Mouse (Mus musculus) heart, adult 11 months (tissue): ENCODE results near the gene Olfr98.
"Not testable (repeated sequence)": the region's sequence is repeated elsewhere in the genome, so short reads cannot be mapped to it uniquely, and the experiment has no call there.

ENCODE experiments used
- DNase-seq: peaks from one replicate; pipeline ENCODE4 v3.0.0; 2022

The Olfr98 gene

DNA sequence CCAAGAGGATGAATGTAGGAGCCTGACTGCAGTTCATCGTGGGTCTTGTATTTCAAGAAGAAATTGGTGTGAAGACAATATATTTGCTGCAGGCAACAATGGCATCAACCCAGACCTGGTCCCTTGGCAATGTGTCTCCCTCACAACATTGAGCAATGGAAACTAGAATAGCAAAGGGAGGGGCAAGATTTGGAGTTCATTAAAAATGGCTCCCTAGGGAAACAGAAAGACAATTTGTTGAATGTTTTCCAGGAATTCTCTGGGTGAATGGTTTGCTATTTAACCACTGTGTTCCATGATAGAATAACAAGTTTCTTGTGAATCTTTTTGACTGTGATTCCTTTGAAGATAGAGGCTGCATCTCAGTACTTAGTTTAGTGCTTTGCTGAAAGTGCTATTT is at the start of gene Olfr98:
Gene Olfr98, minus strand, starts transcription at position 124 of the 400 bp plus-strand sequence.
- no peak for DNase-seq

DNA sequence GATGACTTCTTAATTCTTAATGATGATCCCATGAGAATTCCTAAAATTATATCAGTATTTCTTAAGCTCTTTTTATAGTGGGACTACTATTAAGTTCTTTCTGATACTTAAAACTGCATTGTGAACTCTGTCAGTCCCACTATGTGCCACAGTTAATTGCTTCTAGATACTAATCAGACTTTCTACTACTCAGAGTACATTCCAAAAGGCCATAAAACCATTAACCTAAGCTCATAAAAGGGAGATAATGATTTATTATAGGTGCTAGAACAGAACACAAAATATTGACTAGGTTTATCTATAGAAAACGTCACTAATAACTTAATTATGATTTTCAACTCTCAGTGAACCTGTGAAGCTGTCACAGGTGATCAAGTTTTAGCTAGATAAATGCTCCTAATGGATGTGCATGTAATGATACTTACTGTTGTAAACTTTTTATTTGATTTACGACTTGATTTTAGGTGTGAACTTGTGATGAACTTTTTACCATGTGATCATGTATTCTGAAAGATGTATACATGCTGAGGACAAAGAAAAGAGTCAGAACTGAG is 46.7 kb upstream of the Olfr98 start:
- DNase-seq, result no peak

DNA sequence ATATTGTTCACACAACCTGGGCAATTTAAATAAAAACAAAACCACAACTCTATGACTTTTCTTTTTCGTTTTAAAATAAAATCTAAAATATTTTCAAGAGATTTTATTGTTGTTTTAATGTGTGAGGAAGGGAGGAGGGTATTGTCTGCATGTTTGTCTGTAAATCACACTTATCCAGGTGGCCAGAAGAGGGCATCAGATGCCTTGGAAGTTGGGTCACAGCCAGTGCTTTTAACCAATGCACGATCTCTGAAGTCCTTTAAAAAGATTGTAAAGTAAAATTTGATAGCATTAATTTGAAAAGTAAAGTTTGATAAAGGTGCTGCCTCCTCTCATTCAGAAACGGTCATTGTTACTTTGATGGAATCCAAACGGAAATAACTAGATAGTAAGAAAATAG is 44.9 kb upstream of the Olfr98 start:
- no peak for DNase-seq

DNA sequence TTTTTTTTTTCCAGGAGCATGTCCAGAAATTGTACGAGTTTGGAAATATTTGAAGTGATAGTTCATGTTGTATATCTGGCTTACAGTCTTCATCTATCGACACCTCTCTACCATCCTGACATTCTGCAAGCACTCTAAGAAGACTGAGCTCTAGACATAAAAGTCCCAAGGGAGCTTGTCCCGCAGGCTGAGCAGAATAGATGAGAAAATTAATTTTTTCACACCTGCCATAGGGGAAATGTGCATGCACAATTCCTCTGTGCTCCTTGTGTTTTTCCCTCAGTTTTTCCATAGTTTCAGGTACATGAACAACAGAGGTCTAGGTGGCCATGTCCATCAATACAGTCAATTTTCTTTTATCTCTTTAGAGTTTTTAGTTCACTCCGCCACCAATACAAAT is 40.7 kb upstream of the Olfr98 start, which contains the start of gene Olfr101:
Gene Olfr101, minus strand, starts transcription at position 101 of the 400 bp plus-strand sequence.
- DNase-seq, result peak; percentile 40

DNA sequence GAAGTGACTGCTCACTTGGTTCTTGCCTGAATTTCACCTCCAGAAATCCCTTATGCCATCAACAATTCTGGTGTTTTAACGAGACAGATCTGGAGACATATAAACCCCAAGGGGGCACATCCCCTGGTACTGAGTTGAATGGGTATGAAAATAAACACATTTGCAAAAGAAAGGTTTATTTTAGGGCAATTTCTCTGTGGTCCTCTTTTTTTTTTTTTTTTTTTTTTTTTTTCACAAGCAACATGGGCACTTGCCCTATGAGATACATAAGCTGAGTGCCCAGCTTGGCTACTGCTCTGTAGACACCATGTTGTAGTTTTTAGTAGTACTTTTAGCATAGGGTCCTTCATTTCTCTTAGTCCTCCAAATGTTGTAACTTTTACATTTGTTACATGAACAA is 19.8 kb upstream of the Olfr98 start, which contains the start of gene Olfr99:
Gene Olfr99, minus strand, starts transcription at position 101 of the 400 bp plus-strand sequence.
- DNase-seq, result no peak

- DNase-seq, result no peak
These were observed 16.8 kb upstream of the Olfr98 start for GRCm38 (mm10) chr17:37280331-37280730.

- DNase-seq, result no peak
These were observed 13.0 kb upstream of the Olfr98 start for GRCm38 (mm10) chr17:37276573-37276972.

DNA sequence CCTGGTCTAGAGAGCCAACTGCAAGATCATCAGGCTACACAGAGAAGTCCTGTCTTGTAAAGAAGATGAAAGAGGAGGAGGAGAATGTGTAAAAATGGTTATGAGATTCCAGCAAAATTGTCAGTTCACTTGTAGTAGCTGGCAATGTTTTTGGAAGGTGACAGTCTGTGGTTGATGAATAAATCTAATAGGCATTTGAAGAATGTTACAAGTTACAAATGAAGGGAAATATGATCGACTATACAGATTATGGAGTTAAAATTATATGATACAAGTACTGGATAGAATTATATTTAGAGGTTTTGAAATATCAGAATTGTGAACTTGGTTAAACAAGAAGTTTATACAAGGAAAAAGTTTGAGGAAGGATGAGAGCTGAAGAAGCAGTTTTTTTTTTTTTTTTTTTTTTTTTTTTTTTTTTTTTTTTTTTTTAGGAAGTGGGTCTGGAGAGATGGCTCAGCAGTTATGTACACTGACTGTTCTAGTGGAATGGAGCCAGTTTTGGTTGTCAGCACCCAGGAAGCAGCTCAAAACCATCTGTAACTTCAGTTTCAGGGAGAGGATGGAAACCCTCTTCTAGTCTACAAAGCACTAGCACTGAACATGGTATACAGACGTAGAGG is 12.2 kb upstream of the Olfr98 start:
- no peak for DNase-seq

- DNase-seq, result peak; percentile 98
These were observed 7.1 kb upstream of the Olfr98 start for GRCm38 (mm10) chr17:37270702-37271092.

DNA sequence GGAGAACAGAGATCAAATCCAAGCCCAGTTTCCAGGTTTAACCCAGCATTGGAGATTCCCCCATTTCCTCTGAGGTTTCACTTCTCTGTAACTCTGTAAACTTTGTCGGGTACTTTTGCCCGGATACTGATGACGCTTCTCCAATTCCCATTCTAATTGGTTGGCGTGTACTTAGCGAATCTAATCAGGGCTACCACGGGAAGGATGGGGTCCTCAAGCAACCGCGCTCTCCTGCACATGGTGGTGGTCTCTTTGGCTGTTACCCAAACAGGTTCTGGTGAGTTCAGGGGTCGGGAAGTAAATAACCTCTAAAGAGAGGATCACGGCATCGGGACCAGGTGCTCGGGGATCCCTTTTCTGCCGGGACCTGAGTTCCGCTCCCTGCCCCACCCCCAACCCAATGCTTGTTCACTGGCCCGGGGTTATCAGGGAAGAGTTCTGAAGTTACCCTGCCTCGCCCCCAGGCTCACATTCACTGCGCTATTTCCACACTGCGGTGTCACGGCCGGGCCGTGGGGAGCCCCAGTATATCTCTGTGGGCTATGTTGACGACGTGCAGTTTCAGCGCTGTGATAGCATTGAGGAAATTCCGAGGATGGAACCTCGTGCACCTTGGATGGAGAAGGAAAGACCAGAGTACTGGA is 6.6 kb upstream of the Olfr98 start, which contains the start of gene H2-M3:
Gene H2-M3, plus strand, starts transcription at position 163 of the 644 bp plus-strand sequence.
- peak; percentile 99 for DNase-seq

DNA sequence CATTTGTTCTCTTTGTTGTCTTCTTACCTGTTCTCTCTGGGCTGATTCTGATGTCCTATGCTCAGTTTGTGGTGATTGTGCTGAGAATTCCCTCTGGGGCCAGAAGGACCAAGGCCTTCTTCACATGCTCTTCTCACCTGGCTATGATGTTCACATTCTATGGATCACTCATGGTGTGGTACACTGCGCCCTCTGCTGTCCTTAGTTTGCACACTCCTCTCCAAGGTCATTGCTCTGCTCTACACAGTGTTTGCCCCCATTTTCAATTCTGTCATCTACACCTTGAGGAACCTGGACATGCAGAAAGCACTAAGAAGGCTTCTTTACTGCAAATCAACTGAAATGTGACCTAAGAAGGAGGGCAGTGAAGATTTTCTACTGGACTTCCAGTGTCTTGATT is 13.0 kb downstream of the Olfr98 start:
- no peak for DNase-seq

GRCm38 (mm10) chr17:37249460-37249859 is 14.1 kb downstream of the Olfr98 start:
- no peak for DNase-seq

GRCm38 (mm10) chr17:37246715-37247114 is 16.8 kb downstream of the Olfr98 start:
- peak; percentile 94 for DNase-seq

GRCm38 (mm10) chr17:37242198-37242597 is 21.4 kb downstream of the Olfr98 start:
- no peak for DNase-seq

GRCm38 (mm10) chr17:37237230-37237629 is 26.3 kb downstream of the Olfr98 start, which contains the start of gene Olfr97:
Gene Olfr97 (minus strand): TSS chr17:37237330.
- DNase-seq, result not testable (repeated sequence)

- no peak for DNase-seq
These were observed 41.7 kb downstream of the Olfr98 start for GRCm38 (mm10) chr17:37221879-37222278.

DNA sequence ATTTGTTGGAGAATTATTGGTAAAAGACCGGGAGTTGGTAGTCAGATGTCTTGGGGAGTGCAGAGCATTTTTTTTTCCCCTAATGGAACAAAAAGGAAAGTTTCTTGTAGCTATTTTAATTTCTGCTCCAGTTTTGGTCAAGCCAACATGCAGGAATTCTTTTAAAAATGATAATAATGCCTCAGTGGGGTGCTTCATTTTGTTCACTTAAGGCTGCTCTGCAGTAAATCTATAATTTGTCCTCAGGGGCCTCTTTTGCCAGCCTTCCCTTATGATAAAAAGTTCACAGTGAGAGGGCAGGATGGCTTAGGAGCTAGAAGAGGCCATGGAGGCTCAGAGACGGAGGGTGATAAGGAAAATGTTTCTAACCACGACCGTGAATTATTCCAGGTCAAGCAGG is 43.7 kb downstream of the Olfr98 start, which contains the start of gene Olfr96:
Gene Olfr96, plus strand, starts transcription at position 301 of the 400 bp plus-strand sequence.
- no peak for DNase-seq

DNA sequence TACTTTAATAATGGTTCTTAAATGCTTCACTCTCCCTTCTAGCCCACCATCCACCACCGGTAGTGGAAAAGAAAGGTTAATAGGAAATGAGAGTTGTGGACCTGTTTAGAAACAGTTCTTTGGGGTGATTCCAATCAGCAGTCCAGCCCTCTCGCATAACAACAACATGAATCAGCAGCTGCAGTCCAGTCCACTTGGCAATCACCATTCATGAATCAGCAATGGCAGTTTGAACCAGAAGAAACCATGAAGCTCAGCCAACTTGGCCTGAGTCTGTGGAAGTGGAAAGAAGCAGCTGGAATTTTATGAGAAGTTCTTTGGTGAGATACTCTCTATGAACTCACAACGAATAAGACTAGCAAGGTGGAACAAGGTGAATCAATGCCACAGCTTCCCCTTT is 45.1 kb downstream of the Olfr98 start:
- peak; percentile 90 for DNase-seq

DNA sequence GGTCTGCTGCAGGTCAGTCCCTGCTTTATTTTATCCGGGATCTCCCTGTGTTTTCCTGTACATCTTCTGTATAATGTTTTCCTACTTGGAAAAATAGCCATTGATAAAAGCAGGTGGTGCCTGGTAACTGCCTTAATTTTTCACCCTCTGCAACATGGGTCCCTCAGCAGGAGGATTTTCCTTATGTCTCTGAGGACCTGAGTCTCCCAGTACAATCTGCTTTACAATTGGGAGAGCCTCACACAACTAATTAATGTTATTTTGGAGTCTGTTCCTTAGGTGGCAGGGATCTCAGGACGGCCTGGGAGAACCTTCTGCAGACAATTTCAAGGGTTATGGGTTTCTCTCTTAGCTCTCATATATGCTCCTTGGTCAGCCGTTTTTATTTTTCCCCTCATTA is 50.5 kb downstream of the Olfr98 start, which contains the start of gene Olfr95:
Gene Olfr95, minus strand, starts transcription at position 101 of the 400 bp plus-strand sequence.
- DNase-seq, result peak; percentile 45
